Mouse (Mus musculus): Measurements from ENCODE around the gene Acvr1c. TPM values are rescaled to one million over a fixed set of nuclear protein-coding genes. Genes with fewer than 3 reads are reported as not detected.

Gene Acvr1c
- polyA plus RNA-seq, 1 experiment from 2014 or later = 1.7 TPM

GRCm38 (mm10) chr2:58366196-58366595 is 8.5 kb upstream of the Acvr1c start:
- H3K4me1 ChIP-seq (replicated peaks; ENCODE audit: control insufficient read depth, insufficient read depth) = no peaks in the 10 kb centered on the region
- H3K27ac ChIP-seq (replicated peaks) = no peak overlapping the region
- WGBS = 79% methylated on average over 3 of the region's 3 CpGs
- no peak for ATAC-seq (ENCODE audit: low FRiP score, low TSS enrichment)
- no peak overlapping the region for H3K9ac ChIP-seq (ENCODE audit: low read length)
- no peaks in the 10 kb centered on the region for H3K9me3 ChIP-seq (ENCODE audit: control insufficient read depth, low read length)
- H3K27me3 ChIP-seq (ENCODE audit: control insufficient read depth, insufficient read depth, low read length) = no peaks in the 10 kb centered on the region
- TF ChIP-seq CTCF (IDR thresholded peaks at IDR 0.05; ENCODE audit: low read depth) = no peak
- TF ChIP-seq EP300 (optimal IDR thresholded peaks at IDR 0.05) = no peak
- no peak overlapping the region for H3K4me3 ChIP-seq (ENCODE audit: low read depth, low read length)
- DNase-seq (ENCODE audit: low spot score) = no peak
- no peaks in the 10 kb centered on the region for H3K36me3 ChIP-seq (ENCODE audit: control insufficient read depth, insufficient read depth, low read length)
- no peak overlapping the region for H3K4me2 ChIP-seq (replicated peaks; ENCODE audit: low read depth)

GRCm38 (mm10) chr2:58361361-58362046 is 3.8 kb upstream of the Acvr1c start:
- H3K27me3 ChIP-seq (ENCODE audit: control insufficient read depth, insufficient read depth, low read length) = no peaks in the 10 kb centered on the region
- H3K4me3 ChIP-seq (ENCODE audit: low read depth, low read length) = no peak overlapping the region
- H3K4me2 ChIP-seq (replicated peaks; ENCODE audit: low read depth) = no peak overlapping the region
- ATAC-seq (ENCODE audit: low FRiP score, low TSS enrichment) (no peak), DNase-seq (ENCODE audit: low spot score) (no peak)
- no peak overlapping the region for H3K27ac ChIP-seq (replicated peaks)
- no peaks in the 10 kb centered on the region for H3K9me3 ChIP-seq (ENCODE audit: control insufficient read depth, low read length)
- 88% methylated on average over 3 of the region's 3 CpGs for WGBS
- no peaks in the 10 kb centered on the region for H3K36me3 ChIP-seq (ENCODE audit: control insufficient read depth, insufficient read depth, low read length)
- no peak overlapping the region for H3K9ac ChIP-seq (ENCODE audit: low read length)
- TF ChIP-seq EP300 (optimal IDR thresholded peaks at IDR 0.05) (no peak), CTCF (IDR thresholded peaks at IDR 0.05; ENCODE audit: low read depth) (no peak)
- no peaks in the 10 kb centered on the region for H3K4me1 ChIP-seq (replicated peaks; ENCODE audit: control insufficient read depth, insufficient read depth)

- Histone ChIP-seq H3K4me2 (replicated peaks; ENCODE audit: low read depth) (peak overlapping the region; percentile 99), H3K9me3 (ENCODE audit: control insufficient read depth, low read length) (no peaks in the 10 kb centered on the region), H3K36me3 (ENCODE audit: control insufficient read depth, insufficient read depth, low read length) (no peaks in the 10 kb centered on the region), H3K4me1 (replicated peaks; ENCODE audit: control insufficient read depth, insufficient read depth) (no peaks in the 10 kb centered on the region), H3K9ac (ENCODE audit: low read length) (0 out of 2 replicates have a peak overlapping the region, but pooled peaks have one; percentile 54), H3K4me3 (ENCODE audit: low read depth, low read length) (peak overlapping the region; percentile 59), H3K27ac (replicated peaks) (no peak overlapping the region), H3K27me3 (ENCODE audit: control insufficient read depth, insufficient read depth, low read length) (no peaks in the 10 kb centered on the region)
- WGBS = 23% methylated on average over 3 of the region's 3 CpGs
- ATAC-seq (ENCODE audit: low FRiP score, low TSS enrichment) (peak; percentile 47; the same call in 1 of the 2 replicates), DNase-seq (ENCODE audit: low spot score) (no peak)
- TF ChIP-seq CTCF (IDR thresholded peaks at IDR 0.05; ENCODE audit: low read depth) (no peak), EP300 (optimal IDR thresholded peaks at IDR 0.05) (no peak)
Measured at GRCm38 (mm10) chr2:58358132-58358460, 401 bp upstream of the Acvr1c start.

- TF ChIP-seq CTCF (IDR thresholded peaks at IDR 0.05; ENCODE audit: low read depth) (no peak), EP300 (optimal IDR thresholded peaks at IDR 0.05) (no peak)
- H3K36me3 ChIP-seq (ENCODE audit: control insufficient read depth, insufficient read depth, low read length) = no peaks in the 10 kb centered on the region
- peak overlapping the region; percentile 99 for H3K4me2 ChIP-seq (replicated peaks; ENCODE audit: low read depth)
- H3K4me1 ChIP-seq (replicated peaks; ENCODE audit: control insufficient read depth, insufficient read depth) = no peaks in the 10 kb centered on the region
- H3K27ac ChIP-seq (replicated peaks) = no peak overlapping the region
- ATAC-seq (ENCODE audit: low FRiP score, low TSS enrichment) = peak; percentile 53; the same call in 1 of the 2 replicates
- no peaks in the 10 kb centered on the region for H3K27me3 ChIP-seq (ENCODE audit: control insufficient read depth, insufficient read depth, low read length)
- peak overlapping the region; percentile 54 for H3K9ac ChIP-seq (ENCODE audit: low read length)
- DNase-seq (ENCODE audit: low spot score) = peak; percentile 49
- WGBS = under 1% methylated on average over 7 of the region's 7 CpGs
- peak overlapping the region; percentile 59 for H3K4me3 ChIP-seq (ENCODE audit: low read depth, low read length)
- H3K9me3 ChIP-seq (ENCODE audit: control insufficient read depth, low read length) = no peaks in the 10 kb centered on the region
Measured at GRCm38 (mm10) chr2:58357068-58357413, 654 bp downstream of the Acvr1c start.

GRCm38 (mm10) chr2:58354389-58354788 is 3.3 kb downstream of the Acvr1c start:
- Histone ChIP-seq H3K27me3 (ENCODE audit: control insufficient read depth, insufficient read depth, low read length) (no peaks in the 10 kb centered on the region), H3K4me1 (replicated peaks; ENCODE audit: control insufficient read depth, insufficient read depth) (no peaks in the 10 kb centered on the region), H3K36me3 (ENCODE audit: control insufficient read depth, insufficient read depth, low read length) (no peaks in the 10 kb centered on the region), H3K9me3 (ENCODE audit: control insufficient read depth, low read length) (no peaks in the 10 kb centered on the region), H3K9ac (ENCODE audit: low read length) (no peak overlapping the region), H3K27ac (replicated peaks) (no peak overlapping the region), H3K4me3 (ENCODE audit: low read depth, low read length) (no peak overlapping the region), H3K4me2 (replicated peaks; ENCODE audit: low read depth) (no peak overlapping the region)
- TF ChIP-seq CTCF (IDR thresholded peaks at IDR 0.05; ENCODE audit: low read depth) (no peak), EP300 (optimal IDR thresholded peaks at IDR 0.05) (no peak)
- 85% methylated on average over 3 of the region's 3 CpGs for WGBS
- DNase-seq (ENCODE audit: low spot score) (no peak), ATAC-seq (ENCODE audit: low FRiP score, low TSS enrichment) (no peak)

- Histone ChIP-seq H3K36me3 (ENCODE audit: control insufficient read depth, insufficient read depth, low read length) (no peaks in the 10 kb centered on the region), H3K9me3 (ENCODE audit: control insufficient read depth, low read length) (no peaks in the 10 kb centered on the region), H3K27me3 (ENCODE audit: control insufficient read depth, insufficient read depth, low read length) (no peaks in the 10 kb centered on the region), H3K27ac (replicated peaks) (no peak overlapping the region), H3K9ac (ENCODE audit: low read length) (no peak overlapping the region), H3K4me1 (replicated peaks; ENCODE audit: control insufficient read depth, insufficient read depth) (no peaks in the 10 kb centered on the region), H3K4me3 (ENCODE audit: low read depth, low read length) (no peak overlapping the region), H3K4me2 (replicated peaks; ENCODE audit: low read depth) (no peak overlapping the region)
- 43% methylated on average over 5 of the region's 5 CpGs for WGBS
- TF ChIP-seq CTCF (IDR thresholded peaks at IDR 0.05; ENCODE audit: low read depth) = no peak
- TF ChIP-seq EP300 (optimal IDR thresholded peaks at IDR 0.05) = no peak
- DNase-seq (ENCODE audit: low spot score) (no peak), ATAC-seq (ENCODE audit: low FRiP score, low TSS enrichment) (no peak)
Measured at GRCm38 (mm10) chr2:58352846-58353245, 4.8 kb downstream of the Acvr1c start.
